Mouse (Mus musculus) cerebellum, adult 2 months (tissue): ENCODE measurements around the gene Ppm1f. TPM values are rescaled to one million over a fixed set of nuclear protein-coding genes. Genes with fewer than 3 reads are reported as not detected.
A peak's percentile ranks its signal among the peaks of the same experiment; 100 is the strongest.
"Not testable (repeated sequence)": the region's sequence is repeated elsewhere in the genome, so short reads cannot be mapped to it uniquely, and the experiment has no call there.

Experiments used
- DNase-seq, 2 experiments: peaks; one replicate each; pipeline ENCODE4 v3.0.0; 2021
- H3K27ac ChIP-seq: fragments of 200-500 bp; 2 replicates; pipeline ENCODE4 v1.5.1; 2012; ENCODE audit warnings: low read length, control low read depth, inconsistent platforms; ENCODE audit not compliant: insufficient read depth
- H3K27me3 ChIP-seq: fragments of 200-500 bp; 2 replicates; pipeline ENCODE4 v1.6.1; 2012; ENCODE audit warnings: inconsistent platforms, mild to moderate bottlenecking, low read length, moderate library complexity; ENCODE audit not compliant: control insufficient read depth, insufficient read depth
- H3K4me1 ChIP-seq: fragments of 200-500 bp; 2 replicates; pipeline ENCODE4 v1.6.1; 2011; ENCODE audit warnings: low read length; ENCODE audit not compliant: control insufficient read depth, insufficient read depth
- H3K4me3 ChIP-seq: fragments of 200-500 bp; replicated peaks from 2 replicates; pipeline ENCODE3; 2011; ENCODE audit warnings: mild to moderate bottlenecking, low read depth, low read length, control low read depth; ENCODE audit not compliant: insufficient read depth
- CTCF ChIP-seq: fragments of 200-500 bp; IDR thresholded peaks from 2 replicates; pipeline ENCODE4 v1.5.1; 2011; ENCODE audit warnings: low read depth, mild to moderate bottlenecking, control low read depth, low read length, moderate library complexity, borderline replicate concordance; ENCODE audit not compliant: insufficient read depth
- POLR2A ChIP-seq: fragments of 200-500 bp; IDR thresholded peaks from 2 replicates; pipeline ENCODE4 v1.6.1; 2011; ENCODE audit warnings: low read length, control low read depth, borderline replicate concordance; ENCODE audit not compliant: insufficient read depth
- WGBS: fragments of 180-500 bp; shearing (Covaris S2); methylation state at CpG from one replicate; pipeline ENCODE4 v1.1.7; 2018; 5-methylcytosine and 5-hydroxymethylcytosine counted together
- polyA plus RNA-seq: library from polyadenylated mRNA; depleted of rRNA; stranded (reverse); fragments of >200 nt; gene quantifications from 2 replicates; pipeline ENCODE4 v1.2.3, GENCODE M21; 2012; rRNA removed

Ppm1f gene
- polyA plus RNA-seq: 32.6 and 36.4 TPM in 2 replicates

DNA sequence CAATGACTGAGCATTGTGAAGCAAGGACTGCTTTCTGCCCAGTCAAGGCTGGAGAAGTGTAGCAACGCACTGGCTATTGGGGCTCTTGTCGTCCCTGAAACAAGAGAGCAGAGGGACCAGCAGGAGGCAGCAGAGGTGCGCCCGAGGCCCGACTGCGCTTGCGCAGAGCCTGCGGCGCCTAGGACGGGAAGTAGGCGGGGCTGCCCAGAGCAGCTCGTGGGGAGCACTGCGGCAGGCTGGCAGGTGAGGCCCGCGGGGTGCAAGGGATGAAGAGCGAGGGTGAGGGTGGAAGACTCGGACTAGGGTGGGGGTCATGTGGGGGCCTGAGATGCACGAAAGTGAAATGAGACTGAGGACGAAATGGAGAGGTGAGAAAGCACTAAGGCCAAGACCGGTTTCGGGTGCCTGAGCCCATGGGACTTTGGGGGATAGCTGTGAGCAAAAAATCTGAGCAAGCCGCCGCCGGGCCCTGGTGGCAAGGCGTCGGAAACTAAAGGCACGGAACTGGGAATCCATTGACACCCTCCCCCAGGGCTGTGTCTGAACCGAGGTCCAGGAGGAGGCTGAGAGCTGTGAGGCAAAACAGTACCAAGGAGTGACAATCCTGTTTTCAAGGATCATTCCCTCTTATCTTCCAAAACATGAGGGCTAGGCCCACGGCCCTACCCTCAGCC lies at the start of gene Ppm1f:
Gene Ppm1f (plus strand): TSS at position 88 of the 674 bp plus-strand sequence.
- Histone ChIP-seq H3K4me3 (peak within 1 kb of the TSS; percentile 88), H3K4me1 (peaks cover 13% of the 10 kb centered on the region), H3K27me3 (no peaks in the 10 kb centered on the region), H3K27ac (peak within 1 kb of the TSS; percentile 43)
- under 1% methylated on average over 29 of the region's 29 CpGs for WGBS
- DNase-seq: peak; percentile 94 to 98
- TF ChIP-seq CTCF (peak; percentile 86), POLR2A (peak; percentile 92)

DNA sequence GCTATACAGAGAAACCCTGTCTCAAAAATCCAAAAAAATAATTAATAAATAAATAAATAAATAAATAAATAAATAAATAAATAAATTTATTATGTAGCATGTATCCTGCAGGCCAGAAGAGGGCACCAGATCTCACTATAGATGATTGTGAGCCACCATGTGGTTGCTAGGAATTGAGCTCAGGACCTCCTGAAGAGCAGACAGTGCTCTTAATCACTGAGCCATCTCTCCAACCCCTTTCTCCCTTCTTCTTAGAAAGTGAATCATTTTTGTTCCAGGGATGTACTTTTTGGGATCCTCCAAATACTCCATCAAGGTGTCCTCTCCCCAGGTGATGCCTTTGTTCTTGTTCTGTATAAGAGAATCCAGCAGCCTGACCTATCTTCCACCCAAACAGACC lies 47.1 kb upstream of the Ppm1f start:
- H3K4me1 ChIP-seq: no peaks in the 10 kb centered on the region
- H3K27me3 ChIP-seq: no peaks in the 10 kb centered on the region
- no peak overlapping the region for H3K27ac ChIP-seq
- TF ChIP-seq CTCF (no peak), POLR2A (no peak)
- DNase-seq: no peak
- H3K4me3 ChIP-seq: no peak overlapping the region

DNA sequence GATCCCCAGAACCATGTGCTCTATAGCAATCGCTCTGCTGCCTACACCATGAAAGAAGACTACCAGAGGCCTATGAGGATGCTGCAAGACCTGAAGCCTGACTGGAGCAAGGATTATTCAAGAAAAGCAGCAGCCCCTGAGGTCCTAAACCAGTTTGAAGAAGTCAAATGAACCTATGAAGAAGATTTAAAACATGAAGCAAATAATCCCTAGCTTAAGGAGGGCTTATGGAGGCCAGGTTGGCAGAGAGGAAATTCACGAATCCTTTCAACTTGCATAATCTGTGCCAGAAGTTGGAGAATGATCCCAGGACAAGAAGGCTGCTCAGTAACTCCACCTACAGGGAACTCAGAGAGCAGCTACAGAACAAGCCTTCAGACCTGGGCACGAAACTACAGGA lies 43.9 kb upstream of the Ppm1f start:
- TF ChIP-seq CTCF (no peak), POLR2A (no peak)
- Histone ChIP-seq H3K27me3 (no peaks in the 10 kb centered on the region), H3K4me3 (no peak overlapping the region), H3K4me1 (no peaks in the 10 kb centered on the region), H3K27ac (no peak overlapping the region)
- WGBS: 78% methylated on average over 3 of the region's 3 CpGs
- no peak for DNase-seq

DNA sequence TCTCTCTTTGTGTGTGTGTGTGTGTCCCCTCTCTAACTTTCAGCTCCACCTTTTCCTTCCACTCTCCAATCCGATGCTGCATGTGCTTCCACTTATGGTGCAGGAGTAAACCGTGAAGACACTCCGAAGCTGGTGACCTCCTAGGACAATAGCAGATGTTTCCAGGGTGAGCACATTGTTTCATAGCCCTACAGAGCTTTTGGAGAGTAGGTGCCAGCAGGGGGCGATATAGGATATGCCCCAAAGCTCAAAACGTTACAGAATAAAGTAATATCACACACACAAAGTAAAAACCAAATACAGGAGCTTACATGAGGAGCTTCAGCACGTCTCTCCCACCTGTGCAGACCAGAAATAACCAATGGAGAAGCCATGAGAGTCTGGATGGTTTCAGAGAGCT lies 41.4 kb upstream of the Ppm1f start:
- H3K4me1 ChIP-seq: no peaks in the 10 kb centered on the region
- 23% methylated on average over 6 of the region's 6 CpGs for WGBS
- TF ChIP-seq CTCF (peak; percentile 15; the same call in 1 of the 2 replicates), POLR2A (no peak)
- DNase-seq: no peak
- no peak overlapping the region for H3K4me3 ChIP-seq
- no peak overlapping the region for H3K27ac ChIP-seq
- no peaks in the 10 kb centered on the region for H3K27me3 ChIP-seq

DNA sequence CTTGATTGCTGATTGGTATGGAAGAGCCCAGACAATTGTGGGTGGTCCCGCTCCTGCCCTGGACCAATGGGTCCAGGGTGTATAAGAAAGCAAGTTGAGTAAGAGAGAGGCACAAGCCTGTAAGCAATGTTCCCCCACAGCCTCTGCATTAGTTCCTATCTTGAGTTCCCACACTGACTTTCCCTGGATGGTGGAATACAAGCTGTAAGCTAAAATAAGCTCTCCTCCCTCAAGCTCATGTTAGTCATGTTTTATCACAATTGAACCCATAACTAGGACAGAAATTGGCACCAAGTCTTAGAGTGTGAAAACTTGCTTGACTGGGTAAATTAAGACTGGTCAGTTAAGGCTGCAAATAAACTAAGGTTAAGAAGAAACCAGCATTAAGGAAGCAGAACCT lies 40.7 kb upstream of the Ppm1f start:
- no peak for TF ChIP-seq CTCF
- no peak for TF ChIP-seq POLR2A
- no peak overlapping the region for H3K27ac ChIP-seq
- WGBS: 97% methylated on average over 1 of the region's 1 CpGs
- H3K27me3 ChIP-seq: no peaks in the 10 kb centered on the region
- no peaks in the 10 kb centered on the region for H3K4me1 ChIP-seq
- H3K4me3 ChIP-seq: no peak overlapping the region
- no peak for DNase-seq

DNA sequence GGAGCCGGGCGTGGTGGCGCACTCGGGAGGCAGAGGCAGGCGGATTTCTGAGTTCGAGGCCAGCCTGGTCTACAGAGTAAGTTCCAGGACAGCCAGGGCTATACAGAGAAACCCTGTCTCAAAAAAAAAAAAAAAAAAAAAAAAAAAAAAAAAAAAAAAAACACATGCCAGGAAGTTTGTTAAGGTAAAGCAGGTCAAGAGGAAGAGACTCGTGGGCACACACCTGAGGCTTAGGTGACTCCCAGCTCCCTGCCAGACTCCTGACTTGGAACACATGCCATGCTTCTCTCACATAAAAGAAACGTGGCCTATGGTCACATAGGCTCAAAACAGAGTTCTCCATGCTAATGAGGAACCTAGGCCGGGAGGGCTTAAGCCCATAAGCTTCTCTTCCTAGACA lies 40.2 kb upstream of the Ppm1f start:
- DNase-seq, H3K27me3 ChIP-seq, H3K4me3 ChIP-seq, H3K27ac ChIP-seq, H3K4me1 ChIP-seq: not testable (repeated sequence)
- 82% methylated on average over 9 of the region's 9 CpGs for WGBS

DNA sequence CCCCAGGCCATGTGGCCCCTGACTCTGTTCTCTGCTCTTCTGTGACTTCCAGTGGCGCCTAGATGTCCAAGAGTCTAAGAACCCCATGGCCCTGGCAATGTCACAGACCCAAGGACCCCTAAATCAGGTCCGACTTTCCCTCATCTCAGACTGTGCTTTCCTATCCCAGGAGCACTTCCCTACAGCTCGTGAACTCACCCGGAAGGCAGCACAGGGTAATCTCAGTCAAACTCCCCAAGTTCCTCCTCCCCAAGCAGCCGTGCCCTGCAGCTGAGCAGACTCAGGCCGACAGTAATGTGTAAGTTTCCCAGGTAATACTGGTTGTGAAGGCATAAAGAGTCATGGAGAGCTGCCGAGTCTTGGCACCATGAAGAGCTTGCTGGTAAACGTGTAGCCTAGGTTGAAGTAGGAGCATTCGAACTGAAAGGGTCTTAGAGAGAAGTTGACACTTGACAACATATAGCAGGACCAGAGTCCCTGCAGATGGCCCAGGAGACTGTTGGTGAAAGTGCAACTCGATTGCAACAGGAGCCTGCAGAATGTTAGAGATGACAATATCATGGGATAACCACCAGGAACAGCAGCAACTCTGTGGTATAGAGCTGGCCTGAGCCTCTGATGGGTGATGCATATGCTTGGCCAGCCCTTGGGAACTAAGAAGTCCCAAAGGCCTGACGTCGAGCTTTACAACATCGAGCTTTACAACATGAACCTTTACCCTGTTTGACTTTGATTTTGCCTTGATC lies 39.4 kb upstream of the Ppm1f start:
- TF ChIP-seq CTCF: no peak
- no peak for TF ChIP-seq POLR2A
- no peaks in the 10 kb centered on the region for H3K27me3 ChIP-seq
- DNase-seq: no peak
- H3K4me1 ChIP-seq: no peaks in the 10 kb centered on the region
- H3K27ac ChIP-seq: no peak overlapping the region
- WGBS: 74% methylated on average over 13 of the region's 13 CpGs
- H3K4me3 ChIP-seq: no peak overlapping the region

DNA sequence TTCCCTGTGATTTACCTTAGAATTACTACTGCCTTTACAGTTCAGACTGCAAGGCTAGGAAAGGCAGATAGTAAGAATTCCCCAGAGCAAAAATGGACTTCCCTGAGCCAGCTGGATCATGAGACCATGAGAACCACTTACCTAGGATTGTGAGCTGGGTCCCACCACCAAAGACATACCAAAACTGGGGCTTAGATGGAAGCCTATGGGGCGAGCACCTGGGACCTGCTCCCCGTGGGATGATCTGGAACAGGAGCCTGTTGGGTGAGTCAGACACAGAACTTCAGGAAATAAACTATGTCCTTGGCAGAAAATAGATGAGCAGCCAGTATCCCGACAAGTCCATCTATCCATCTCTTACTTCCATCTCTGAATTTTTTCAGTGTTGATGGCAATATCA lies 34.0 kb upstream of the Ppm1f start:
- Histone ChIP-seq H3K27me3 (no peaks in the 10 kb centered on the region), H3K4me3 (no peak overlapping the region), H3K27ac (no peak overlapping the region), H3K4me1 (no peaks in the 10 kb centered on the region)
- no peak for DNase-seq
- TF ChIP-seq POLR2A: no peak
- 66% methylated on average over 3 of the region's 3 CpGs for WGBS
